Mouse (Mus musculus): ENCODE results near the gene Prim2. TPM values are rescaled to one million over a fixed set of nuclear protein-coding genes. Genes with fewer than 3 reads are reported as not detected.
"Not testable (repeated sequence)": the region's sequence is repeated elsewhere in the genome, so short reads cannot be mapped to it uniquely, and the experiment has no call there.

Prim2 gene
- polyA plus RNA-seq, 1 experiment from 2014 or later = 41.9 TPM

DNA sequence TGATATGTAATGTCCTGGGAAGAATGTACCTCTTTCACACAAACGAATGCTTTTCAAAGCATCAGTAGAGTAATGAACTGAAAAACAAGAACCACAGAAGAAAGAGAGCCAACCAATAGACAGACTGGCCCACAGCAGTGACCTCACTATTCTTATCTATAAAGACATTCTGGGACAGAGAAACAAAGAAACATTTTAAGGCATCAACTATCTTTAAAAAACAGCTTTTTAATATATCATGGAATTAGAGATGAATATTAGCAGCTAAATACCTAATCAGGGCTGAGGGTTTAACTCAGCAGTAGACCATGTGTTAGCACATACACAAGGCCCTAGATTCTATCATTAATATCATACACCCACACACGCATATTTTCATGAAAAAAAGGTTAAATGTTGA is 42.5 kb downstream of the Prim2 start:
- Histone ChIP-seq H3K4me1 (ENCODE audit: control insufficient read depth, insufficient read depth, low read length) (no peaks in the 10 kb centered on the region), H3K9me3 (ENCODE audit: control insufficient read depth, low read length) (no peaks in the 10 kb centered on the region), H3K27ac (ENCODE audit: low read depth, low read length) (no peak overlapping the region), H3K27me3 (ENCODE audit: control insufficient read depth, insufficient read depth, low read length) (no peaks in the 10 kb centered on the region), H3K4me3 (ENCODE audit: low read depth, low read length) (no peak overlapping the region), H3K9ac (ENCODE audit: low read length) (no peak overlapping the region), H3K36me3 (ENCODE audit: control insufficient read depth, insufficient read depth, low read length) (no peaks in the 10 kb centered on the region), H3K4me2 (ENCODE audit: low read depth) (no peak overlapping the region)
- no peak for DNase-seq (ENCODE audit: low spot score)
- no peak for ATAC-seq (ENCODE audit: insufficient read depth, low FRiP score, low TSS enrichment)
- WGBS = 90% methylated on average over 2 of the region's 2 CpGs

GRCm38 (mm10) chr1:33624900-33625299 is 44.7 kb downstream of the Prim2 start:
- Histone ChIP-seq H3K9ac (ENCODE audit: low read length) (no peak overlapping the region), H3K4me1 (ENCODE audit: control insufficient read depth, insufficient read depth, low read length) (no peaks in the 10 kb centered on the region), H3K4me2 (ENCODE audit: low read depth) (no peak overlapping the region), H3K36me3 (ENCODE audit: control insufficient read depth, insufficient read depth, low read length) (no peaks in the 10 kb centered on the region), H3K27ac (ENCODE audit: low read depth, low read length) (no peak overlapping the region), H3K9me3 (ENCODE audit: control insufficient read depth, low read length) (no peaks in the 10 kb centered on the region), H3K27me3 (ENCODE audit: control insufficient read depth, insufficient read depth, low read length) (no peaks in the 10 kb centered on the region), H3K4me3 (ENCODE audit: low read depth, low read length) (no peak overlapping the region)
- no peak for DNase-seq (ENCODE audit: low spot score)
- ATAC-seq (ENCODE audit: insufficient read depth, low FRiP score, low TSS enrichment) = no peak
- WGBS = 93% methylated on average over 6 of the region's 6 CpGs

DNA sequence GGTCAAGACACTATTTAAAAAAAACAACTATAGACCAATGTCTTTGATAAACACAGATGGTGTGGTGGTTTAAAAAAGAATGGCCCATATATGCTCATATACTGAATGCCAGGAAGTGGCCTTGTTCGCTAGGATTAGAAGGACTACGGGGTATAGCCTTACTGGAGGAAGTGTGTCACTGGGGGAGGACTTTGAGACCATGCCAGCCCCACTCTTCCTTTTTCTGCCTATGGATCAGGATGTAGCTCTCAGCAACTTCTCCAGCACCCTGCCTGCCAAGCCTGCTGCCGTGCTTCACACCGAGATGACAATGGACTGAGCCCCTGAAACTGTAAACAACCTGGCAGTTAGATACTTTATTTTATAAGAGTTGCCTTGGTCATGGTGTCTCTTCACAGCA is 45.2 kb downstream of the Prim2 start:
- no peak overlapping the region for H3K4me2 ChIP-seq (ENCODE audit: low read depth)
- 95% methylated on average over 4 of the region's 4 CpGs for WGBS
- H3K27me3 ChIP-seq (ENCODE audit: control insufficient read depth, insufficient read depth, low read length) = no peaks in the 10 kb centered on the region
- H3K9me3 ChIP-seq (ENCODE audit: control insufficient read depth, low read length) = no peaks in the 10 kb centered on the region
- H3K27ac ChIP-seq (ENCODE audit: low read depth, low read length) = no peak overlapping the region
- no peaks in the 10 kb centered on the region for H3K4me1 ChIP-seq (ENCODE audit: control insufficient read depth, insufficient read depth, low read length)
- no peak for DNase-seq (ENCODE audit: low spot score)
- no peaks in the 10 kb centered on the region for H3K36me3 ChIP-seq (ENCODE audit: control insufficient read depth, insufficient read depth, low read length)
- no peak overlapping the region for H3K9ac ChIP-seq (ENCODE audit: low read length)
- ATAC-seq (ENCODE audit: insufficient read depth, low FRiP score, low TSS enrichment) = no peak
- no peak overlapping the region for H3K4me3 ChIP-seq (ENCODE audit: low read depth, low read length)

DNA sequence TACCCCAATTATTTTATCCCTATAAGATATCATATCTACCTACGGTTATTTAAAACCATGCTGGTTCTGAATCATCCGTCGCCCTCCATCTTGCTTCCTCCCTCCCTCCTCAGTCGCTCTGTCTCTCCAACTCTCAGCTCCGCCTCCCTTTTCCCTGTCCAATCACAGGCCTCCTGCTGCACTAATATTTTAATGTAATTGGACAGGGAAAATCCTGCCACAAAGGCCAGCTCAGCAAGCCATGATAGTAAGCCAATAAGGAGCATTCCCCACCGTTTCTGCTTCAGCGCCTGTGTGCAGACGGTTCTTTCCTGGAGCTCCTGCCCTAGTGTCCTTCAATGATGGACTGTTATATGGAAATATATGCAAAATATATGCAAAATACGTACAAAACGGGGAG is 47.8 kb downstream of the Prim2 start:
- Histone ChIP-seq H3K9ac (ENCODE audit: low read length) (no peak overlapping the region), H3K36me3 (ENCODE audit: control insufficient read depth, insufficient read depth, low read length) (no peaks in the 10 kb centered on the region), H3K27me3 (ENCODE audit: control insufficient read depth, insufficient read depth, low read length) (no peaks in the 10 kb centered on the region), H3K4me2 (ENCODE audit: low read depth) (no peak overlapping the region), H3K4me3 (ENCODE audit: low read depth, low read length) (no peak overlapping the region), H3K9me3 (ENCODE audit: control insufficient read depth, low read length) (no peaks in the 10 kb centered on the region), H3K27ac (ENCODE audit: low read depth, low read length) (no peak overlapping the region), H3K4me1 (ENCODE audit: control insufficient read depth, insufficient read depth, low read length) (no peaks in the 10 kb centered on the region)
- WGBS = 86% methylated on average over 10 of the region's 10 CpGs
- DNase-seq (ENCODE audit: low spot score) (no peak), ATAC-seq (ENCODE audit: insufficient read depth, low FRiP score, low TSS enrichment) (no peak)

- H3K4me2 ChIP-seq (ENCODE audit: low read depth) = no peak overlapping the region
- no peaks in the 10 kb centered on the region for H3K27me3 ChIP-seq (ENCODE audit: control insufficient read depth, insufficient read depth, low read length)
- H3K9ac ChIP-seq (ENCODE audit: low read length) = no peak overlapping the region
- no peak overlapping the region for H3K4me3 ChIP-seq (ENCODE audit: low read depth, low read length)
- 92% methylated on average over 9 of the region's 9 CpGs for WGBS
- H3K36me3 ChIP-seq (ENCODE audit: control insufficient read depth, insufficient read depth, low read length) = no peaks in the 10 kb centered on the region
- no peaks in the 10 kb centered on the region for H3K4me1 ChIP-seq (ENCODE audit: control insufficient read depth, insufficient read depth, low read length)
- ATAC-seq (ENCODE audit: insufficient read depth, low FRiP score, low TSS enrichment) (no peak), DNase-seq (ENCODE audit: low spot score) (no peak)
- H3K27ac ChIP-seq (ENCODE audit: low read depth, low read length) = no peak overlapping the region
- H3K9me3 ChIP-seq (ENCODE audit: control insufficient read depth, low read length) = no peaks in the 10 kb centered on the region
These were observed 49.4 kb downstream of the Prim2 start for GRCm38 (mm10) chr1:33620091-33620788.

DNA sequence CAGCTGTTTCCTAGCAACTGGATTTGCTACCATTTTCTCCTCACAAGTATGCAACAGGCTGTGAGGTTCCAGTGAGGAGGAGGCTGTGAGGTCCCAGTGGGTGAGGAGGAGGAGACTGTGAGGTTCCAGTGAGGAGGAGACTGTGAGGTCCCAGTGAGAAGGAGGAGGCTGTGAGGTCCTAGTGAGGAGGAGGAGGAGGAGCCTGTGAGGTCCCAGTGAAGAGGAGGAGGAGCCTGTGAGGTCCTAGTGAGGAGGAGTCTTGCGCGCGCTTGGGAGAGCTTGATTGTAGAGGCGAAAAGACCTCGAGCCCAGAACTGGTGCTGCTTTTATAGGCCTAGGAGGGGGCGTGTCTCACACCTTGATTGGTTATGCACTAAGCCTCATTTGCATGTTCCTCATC is 53.0 kb downstream of the Prim2 start:
- not testable (repeated sequence) for H3K27ac ChIP-seq (ENCODE audit: low read depth, low read length); H3K4me3 ChIP-seq (ENCODE audit: low read depth, low read length); ATAC-seq (ENCODE audit: insufficient read depth, low FRiP score, low TSS enrichment); H3K36me3 ChIP-seq (ENCODE audit: control insufficient read depth, insufficient read depth, low read length); DNase-seq (ENCODE audit: low spot score); H3K9me3 ChIP-seq (ENCODE audit: control insufficient read depth, low read length); H3K27me3 ChIP-seq (ENCODE audit: control insufficient read depth, insufficient read depth, low read length); H3K9ac ChIP-seq (ENCODE audit: low read length); H3K4me2 ChIP-seq (ENCODE audit: low read depth); H3K4me1 ChIP-seq (ENCODE audit: control insufficient read depth, insufficient read depth, low read length)
- WGBS = 88% methylated on average over 5 of the region's 6 CpGs

- WGBS = 84% methylated on average over 1 of the region's 1 CpGs
- Histone ChIP-seq H3K9me3 (ENCODE audit: control insufficient read depth, low read length) (no peaks in the 10 kb centered on the region), H3K4me2 (ENCODE audit: low read depth) (no peak overlapping the region), H3K4me3 (ENCODE audit: low read depth, low read length) (no peak overlapping the region), H3K36me3 (ENCODE audit: control insufficient read depth, insufficient read depth, low read length) (no peaks in the 10 kb centered on the region), H3K4me1 (ENCODE audit: control insufficient read depth, insufficient read depth, low read length) (no peaks in the 10 kb centered on the region), H3K27me3 (ENCODE audit: control insufficient read depth, insufficient read depth, low read length) (no peaks in the 10 kb centered on the region), H3K9ac (ENCODE audit: low read length) (no peak overlapping the region), H3K27ac (ENCODE audit: low read depth, low read length) (no peak overlapping the region)
- ATAC-seq (ENCODE audit: insufficient read depth, low FRiP score, low TSS enrichment) = no peak
- no peak for DNase-seq (ENCODE audit: low spot score)
These were observed 57.5 kb downstream of the Prim2 start for GRCm38 (mm10) chr1:33612100-33612499.

GRCm38 (mm10) chr1:33610026-33610721 is 59.4 kb downstream of the Prim2 start:
- WGBS = 76% methylated on average over 14 of the region's 14 CpGs
- Histone ChIP-seq H3K9me3 (ENCODE audit: control insufficient read depth, low read length) (no peaks in the 10 kb centered on the region), H3K4me3 (ENCODE audit: low read depth, low read length) (no peak overlapping the region), H3K4me1 (ENCODE audit: control insufficient read depth, insufficient read depth, low read length) (no peaks in the 10 kb centered on the region), H3K36me3 (ENCODE audit: control insufficient read depth, insufficient read depth, low read length) (no peaks in the 10 kb centered on the region), H3K27me3 (ENCODE audit: control insufficient read depth, insufficient read depth, low read length) (no peaks in the 10 kb centered on the region), H3K9ac (ENCODE audit: low read length) (no peak overlapping the region), H3K27ac (ENCODE audit: low read depth, low read length) (no peak overlapping the region), H3K4me2 (ENCODE audit: low read depth) (no peak overlapping the region)
- DNase-seq (ENCODE audit: low spot score) (no peak), ATAC-seq (ENCODE audit: insufficient read depth, low FRiP score, low TSS enrichment) (no peak)

- no peaks in the 10 kb centered on the region for H3K4me1 ChIP-seq (ENCODE audit: control insufficient read depth, insufficient read depth, low read length)
- DNase-seq (ENCODE audit: low spot score) (no peak), ATAC-seq (ENCODE audit: insufficient read depth, low FRiP score, low TSS enrichment) (no peak)
- no peak overlapping the region for H3K4me3 ChIP-seq (ENCODE audit: low read depth, low read length)
- H3K27me3 ChIP-seq (ENCODE audit: control insufficient read depth, insufficient read depth, low read length) = no peaks in the 10 kb centered on the region
- no peak overlapping the region for H3K27ac ChIP-seq (ENCODE audit: low read depth, low read length)
- H3K36me3 ChIP-seq (ENCODE audit: control insufficient read depth, insufficient read depth, low read length) = no peaks in the 10 kb centered on the region
- H3K9ac ChIP-seq (ENCODE audit: low read length) = no peak overlapping the region
- 84% methylated on average over 2 of the region's 2 CpGs for WGBS
- H3K4me2 ChIP-seq (ENCODE audit: low read depth) = no peak overlapping the region
- no peaks in the 10 kb centered on the region for H3K9me3 ChIP-seq (ENCODE audit: control insufficient read depth, low read length)
These were observed 61.5 kb downstream of the Prim2 start for GRCm38 (mm10) chr1:33608133-33608532.

Measured in neural tube, embryonic 11.5 days (tissue).